Mouse (Mus musculus) cerebral cortex, adult 2 months (tissue): Measurements from ENCODE around the gene A330070K13Rik.

Experiments used
- WGBS: fragments of 180-500 bp; shearing (Covaris S2); methylation state at CpG from one replicate; pipeline ENCODE4 v1.1.7; 2018; 5-methylcytosine and 5-hydroxymethylcytosine counted together

The A330070K13Rik gene

DNA sequence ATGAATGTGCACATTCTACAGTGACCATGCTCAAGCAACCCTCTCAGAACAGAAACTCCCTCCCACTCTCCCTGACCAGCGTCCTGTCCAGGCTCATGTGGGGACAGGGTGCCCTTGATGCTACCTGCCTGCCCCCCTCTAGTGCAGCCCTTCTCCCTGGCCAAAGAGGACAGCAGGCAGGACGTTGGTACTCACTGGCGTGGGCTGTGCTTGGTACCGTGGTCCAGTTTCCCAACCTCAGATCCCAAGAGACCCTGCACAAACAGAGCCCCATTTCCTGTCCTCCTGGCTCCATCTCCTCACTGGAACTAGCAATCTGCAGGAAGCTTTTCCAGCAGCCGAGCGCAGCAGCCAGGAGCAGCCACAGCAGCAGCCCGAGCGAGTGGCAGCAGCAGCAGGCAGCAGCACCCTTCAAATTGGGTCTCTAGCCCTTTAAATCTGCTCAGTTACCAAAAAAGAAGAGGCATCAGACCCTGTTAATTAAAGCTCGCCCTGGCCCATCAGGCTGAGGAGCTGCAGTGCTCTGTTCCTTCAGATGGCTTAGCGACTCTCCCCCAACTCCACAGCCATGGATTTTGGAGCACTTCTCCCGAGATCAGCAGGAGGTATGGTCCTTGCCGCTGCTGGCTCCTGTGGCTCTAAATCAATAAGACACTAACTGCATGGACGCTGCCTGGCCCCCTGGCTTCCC, at the start of gene A330070K13Rik:
A330070K13Rik (minus strand) TSS at position 410 of the 691 bp plus-strand sequence.
- 8% methylated on average over 13 of the region's 13 CpGs for WGBS

DNA sequence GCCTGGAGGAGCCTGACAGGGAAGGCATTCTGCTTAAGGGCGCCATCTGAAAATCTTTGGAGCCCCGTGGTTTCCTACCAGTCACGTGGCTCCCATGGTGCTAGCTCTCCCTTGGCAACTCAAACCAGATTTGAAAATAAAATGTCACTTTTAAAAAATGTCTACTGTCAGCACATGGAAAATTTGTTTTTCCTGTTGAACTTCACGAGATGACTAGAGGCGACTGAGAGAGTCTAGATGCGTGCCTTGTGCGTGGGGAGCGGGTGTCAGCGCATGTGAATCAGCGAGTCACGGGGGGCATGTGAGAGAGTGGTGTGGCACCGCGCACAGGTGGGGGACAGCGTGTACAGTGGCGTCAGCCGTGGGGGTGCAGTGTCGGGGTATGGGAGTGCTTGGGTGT, 27.1 kb upstream of the A330070K13Rik start:
- WGBS = 69% methylated on average over 17 of the region's 17 CpGs

DNA sequence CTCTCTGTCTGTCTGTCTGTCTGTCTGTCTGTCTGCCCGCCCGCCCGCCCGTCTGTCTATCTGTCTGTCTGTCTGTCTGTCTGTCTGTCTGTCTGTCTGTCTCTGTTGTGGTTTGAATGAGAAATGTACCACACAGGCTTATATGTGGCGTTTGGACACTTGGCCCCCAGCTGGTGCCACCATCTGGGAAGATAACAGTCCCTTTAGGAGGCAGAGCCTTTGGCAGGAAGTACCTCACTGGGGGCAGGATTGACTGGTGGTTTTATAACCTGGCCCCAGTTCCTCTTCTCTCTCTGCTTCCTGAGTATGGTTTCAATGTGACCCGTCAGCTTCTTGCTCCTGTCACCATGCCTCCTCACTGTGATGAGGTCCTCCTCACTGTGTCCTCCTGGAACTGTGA, 25.3 kb upstream of the A330070K13Rik start:
- 93% methylated on average over 6 of the region's 6 CpGs for WGBS

DNA sequence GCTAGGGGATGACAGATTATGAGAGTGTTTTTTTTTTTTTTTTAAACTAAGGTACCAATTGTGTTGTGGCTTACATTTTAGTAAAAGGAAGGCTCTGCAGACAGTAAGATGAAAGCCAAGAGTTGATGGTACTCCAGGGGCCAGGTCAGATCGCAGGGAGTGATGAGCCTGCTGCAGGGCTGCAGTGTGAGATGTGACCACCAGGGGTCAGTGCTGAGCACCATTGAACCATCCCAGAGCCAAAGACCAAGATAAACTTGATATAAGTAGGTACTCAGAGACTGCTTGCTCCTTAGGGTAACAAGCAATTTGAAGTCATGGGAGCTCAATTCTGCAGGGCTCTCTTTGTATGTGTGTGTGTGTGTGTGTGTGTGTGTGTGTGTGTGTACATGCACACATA, 20.8 kb upstream of the A330070K13Rik start:
- 42% methylated on average over 1 of the region's 1 CpGs for WGBS

DNA sequence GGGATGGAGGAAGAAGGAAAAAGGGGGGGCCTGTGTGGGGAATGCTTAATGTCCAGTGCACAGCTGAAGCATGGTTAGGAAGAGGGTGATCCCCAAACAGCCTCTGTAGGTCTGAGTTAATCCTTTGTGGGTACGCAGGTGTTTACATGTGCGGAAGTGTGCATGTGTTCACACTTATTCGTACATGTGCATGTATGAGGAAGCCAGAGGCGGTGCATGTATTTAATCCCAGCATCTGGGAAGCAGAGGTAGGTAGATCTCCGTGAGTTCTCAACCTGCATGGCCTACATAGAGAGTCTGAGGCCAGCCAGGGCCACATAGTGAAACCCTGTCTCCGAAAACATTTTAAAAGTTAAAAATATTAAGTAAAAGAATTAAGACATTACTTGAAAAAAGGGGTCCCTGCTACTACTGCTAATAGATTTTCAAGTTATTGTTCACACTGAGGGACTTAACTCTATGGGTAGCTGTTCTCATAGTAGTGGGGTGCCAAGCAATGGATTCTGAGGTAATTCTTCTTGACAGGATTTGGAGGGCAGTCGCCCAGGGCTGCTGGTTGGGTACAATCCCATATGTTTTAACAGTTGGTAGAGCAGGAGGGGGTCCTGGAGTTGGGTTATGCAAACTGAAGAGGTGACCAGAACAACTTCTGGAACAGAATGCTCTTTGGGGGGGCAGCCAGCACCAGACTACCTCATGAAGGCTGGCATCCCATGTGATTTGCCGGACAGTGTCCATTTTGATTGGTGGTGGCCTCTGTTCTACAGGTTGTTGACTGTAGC, 15.9 kb upstream of the A330070K13Rik start:
- 95% methylated on average over 8 of the region's 8 CpGs for whole genome bisulfite sequencing

DNA sequence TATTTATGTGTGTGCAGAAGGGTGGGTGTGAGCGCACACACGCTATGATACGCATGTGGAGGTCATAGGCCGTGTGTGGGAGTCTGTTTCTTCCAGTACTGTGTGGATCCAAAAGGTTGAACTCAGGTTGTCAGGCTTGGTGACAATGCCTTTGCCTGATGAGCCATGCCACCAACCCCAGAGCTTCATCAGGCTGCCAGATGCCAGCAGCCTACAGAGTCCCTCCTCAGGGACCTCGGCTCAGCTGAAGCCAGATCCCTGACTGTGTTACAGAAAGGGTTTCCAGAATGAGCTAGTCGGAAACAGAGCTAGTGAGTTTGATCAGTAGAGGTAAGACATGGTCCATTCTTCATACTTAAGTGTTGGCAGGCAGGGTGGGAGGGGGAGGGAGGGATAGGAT, 10.7 kb upstream of the A330070K13Rik start:
- 77% methylated on average over 6 of the region's 6 CpGs for WGBS

DNA sequence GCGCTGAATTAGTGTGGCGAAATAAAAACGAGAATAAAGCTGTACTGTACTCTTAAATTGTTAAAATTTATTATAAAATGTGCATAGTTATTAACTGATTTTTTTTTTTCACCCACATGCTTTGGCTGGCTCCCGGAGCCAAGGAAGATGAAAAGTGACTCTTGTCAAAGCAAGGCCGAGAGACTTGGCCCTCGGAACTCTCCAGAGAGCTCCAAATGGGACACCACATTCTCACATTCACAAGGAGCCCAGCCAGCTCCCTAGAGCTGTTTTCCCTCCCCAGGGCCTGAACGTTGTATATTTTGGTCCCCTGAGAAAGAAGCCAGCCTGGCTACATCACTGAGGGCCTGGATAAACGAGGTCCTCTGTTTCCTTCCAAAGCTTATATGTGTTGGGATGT, 10.0 kb upstream of the A330070K13Rik start:
- 45% methylated on average over 8 of the region's 8 CpGs for WGBS

DNA sequence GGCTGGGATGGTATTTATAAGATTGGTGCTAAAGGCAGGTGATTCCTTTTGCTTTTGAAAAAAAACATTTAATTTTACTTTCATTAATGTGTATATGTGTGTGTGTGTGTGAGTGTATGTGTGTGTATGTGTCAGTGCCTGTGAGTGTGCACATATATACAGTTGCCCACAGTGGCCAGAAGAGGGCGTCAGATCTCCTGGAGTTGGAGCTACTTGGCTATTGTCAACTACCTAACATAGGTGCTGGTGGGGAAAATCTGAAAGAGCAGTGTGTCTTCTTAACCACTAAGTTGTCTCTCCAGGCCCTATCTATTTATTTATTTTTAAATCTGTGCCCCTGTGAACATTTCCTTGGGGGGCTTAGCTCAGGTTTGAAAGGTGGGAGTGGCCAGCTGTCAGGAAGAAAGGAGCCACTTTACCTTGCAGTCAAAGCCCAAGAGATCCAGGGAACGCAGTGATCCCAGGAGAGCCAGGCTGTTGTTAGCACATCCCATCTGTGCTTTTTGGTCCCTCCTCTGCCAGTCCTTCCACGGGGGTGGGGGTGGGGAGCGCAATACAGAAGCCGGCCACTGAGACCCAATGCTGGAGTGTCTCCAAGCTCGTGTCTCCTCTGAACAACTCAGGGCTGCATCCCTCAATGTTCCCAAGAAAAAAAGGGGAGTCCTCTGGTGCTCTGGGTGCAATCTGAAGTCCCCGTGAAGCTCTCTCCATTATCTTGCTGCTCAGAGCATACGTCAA, 9.4 kb upstream of the A330070K13Rik start:
- WGBS = 33% methylated on average over 8 of the region's 8 CpGs

DNA sequence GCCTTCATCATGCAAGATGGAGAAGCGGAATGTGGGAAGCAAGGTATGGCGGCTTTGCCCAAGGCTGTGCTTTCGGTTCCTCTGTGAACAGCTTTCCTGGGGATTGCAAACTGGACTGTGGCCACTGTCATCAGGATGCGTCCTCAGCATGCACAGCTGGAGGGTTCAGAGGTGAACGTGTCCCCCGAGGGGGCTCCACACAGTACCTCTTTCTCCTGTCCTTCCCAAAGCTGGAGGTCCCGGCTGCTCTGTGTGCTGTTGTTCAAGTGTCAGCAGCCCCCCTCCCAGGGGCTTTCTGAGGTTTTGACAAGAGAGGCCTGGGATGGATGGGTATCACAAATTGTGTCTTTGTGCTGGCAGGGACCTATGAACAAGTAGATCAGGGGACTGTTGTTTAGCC, 2.0 kb upstream of the A330070K13Rik start:
- 79% methylated on average over 7 of the region's 7 CpGs for WGBS

DNA sequence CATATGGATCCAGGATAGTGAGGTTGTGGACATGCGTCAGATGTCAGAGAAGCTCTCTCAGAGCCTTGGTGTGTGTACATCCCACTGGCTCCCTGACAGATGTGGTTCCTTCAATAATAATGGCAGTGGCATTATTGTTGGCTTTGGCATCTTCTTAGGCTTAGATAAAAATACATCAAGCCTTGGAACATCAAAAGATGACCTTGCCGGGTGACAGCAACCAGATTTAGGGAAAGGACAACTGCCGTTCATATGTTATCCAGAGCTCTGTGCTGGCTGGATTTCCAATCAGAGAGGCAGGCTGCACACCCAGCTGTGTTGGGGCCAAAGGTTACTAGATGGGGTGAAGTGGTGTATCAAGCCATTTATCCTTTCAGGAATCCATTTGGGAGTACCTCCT, 9.0 kb downstream of the A330070K13Rik start:
- 91% methylated on average over 3 of the region's 3 CpGs for WGBS

DNA sequence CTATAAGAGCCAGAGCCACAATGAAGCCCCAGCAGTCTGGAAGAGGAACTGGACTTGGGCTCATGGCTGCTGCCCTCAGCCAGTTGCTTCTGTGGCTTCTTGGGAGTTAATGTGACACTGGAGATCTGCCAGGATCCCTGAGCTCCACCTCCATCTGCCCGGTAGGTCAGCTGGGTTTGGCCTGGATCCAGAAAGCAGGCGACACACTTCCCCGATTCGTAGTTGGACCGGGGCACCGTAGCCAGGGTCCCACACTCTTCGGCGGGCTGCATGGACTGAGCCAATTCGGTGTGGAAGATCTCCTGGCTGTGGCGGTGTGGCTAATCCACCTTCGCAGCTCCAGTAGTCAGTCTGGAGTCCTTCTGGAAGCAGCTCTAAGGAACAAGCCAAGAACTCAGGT, 15.2 kb downstream of the A330070K13Rik start, which contains the start of gene Caln1:
Caln1 (plus strand) TSS at position 219 of the 400 bp plus-strand sequence.
- 56% methylated on average over 11 of the region's 11 CpGs for WGBS

DNA sequence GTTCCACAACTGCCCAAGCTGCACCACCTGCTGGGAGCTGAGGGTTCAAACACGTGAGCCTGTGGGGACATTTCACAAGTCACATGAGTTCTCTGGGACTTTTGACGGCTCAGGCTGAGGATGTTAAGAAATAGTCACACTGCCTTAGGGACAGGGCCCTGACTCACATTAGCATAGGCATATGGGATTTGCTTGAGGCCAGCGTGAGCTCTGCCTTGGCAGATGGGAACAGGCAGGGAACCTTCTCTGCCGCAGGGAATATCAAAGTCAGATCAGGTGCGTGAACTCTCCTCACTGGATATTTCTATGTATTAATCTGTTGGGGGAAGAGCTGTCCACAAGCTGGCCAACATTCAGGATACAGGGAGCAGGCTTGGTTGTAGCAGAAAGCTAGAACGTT, 16.2 kb downstream of the A330070K13Rik start:
- 88% methylated on average over 6 of the region's 6 CpGs for WGBS

DNA sequence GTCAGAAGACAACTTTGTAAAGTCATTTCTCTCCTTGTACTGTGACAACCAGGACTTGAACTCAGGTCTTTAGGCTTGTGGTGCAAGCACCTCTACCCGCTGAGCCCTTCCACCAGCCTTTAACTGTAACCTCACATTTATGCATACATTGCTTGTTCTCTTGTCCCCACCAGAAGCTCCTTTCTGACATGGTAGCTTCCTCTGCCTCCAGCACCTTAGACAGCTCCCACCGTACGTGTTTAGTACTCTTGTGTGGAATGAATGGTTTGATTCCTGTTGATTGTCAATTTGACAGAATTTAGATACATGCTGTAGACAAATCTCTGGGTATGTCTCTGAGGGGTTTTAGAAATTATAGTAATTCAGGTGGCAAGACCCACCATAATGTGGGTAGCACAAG, 20.7 kb downstream of the A330070K13Rik start:
- 69% methylated on average over 3 of the region's 3 CpGs for WGBS

DNA sequence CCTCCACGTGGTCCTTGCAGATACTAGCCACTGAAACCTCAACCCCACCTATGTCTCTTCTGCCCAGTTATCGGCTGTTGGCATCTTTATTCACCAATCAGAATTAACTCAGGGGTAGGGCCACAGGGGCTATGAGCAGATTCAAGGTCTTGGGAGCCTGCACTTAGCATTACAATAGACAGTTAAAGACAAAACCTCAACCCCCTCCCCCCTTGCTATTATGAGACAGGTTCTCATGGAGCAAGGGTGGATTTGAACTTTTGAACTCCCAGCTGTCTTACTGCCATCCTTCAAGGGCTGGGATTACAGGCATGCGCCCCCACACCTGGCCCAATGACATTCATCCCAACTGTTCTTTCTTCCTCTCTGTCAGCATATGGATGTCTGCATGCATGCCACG, 21.3 kb downstream of the A330070K13Rik start:
- 75% methylated on average over 4 of the region's 4 CpGs for WGBS

DNA sequence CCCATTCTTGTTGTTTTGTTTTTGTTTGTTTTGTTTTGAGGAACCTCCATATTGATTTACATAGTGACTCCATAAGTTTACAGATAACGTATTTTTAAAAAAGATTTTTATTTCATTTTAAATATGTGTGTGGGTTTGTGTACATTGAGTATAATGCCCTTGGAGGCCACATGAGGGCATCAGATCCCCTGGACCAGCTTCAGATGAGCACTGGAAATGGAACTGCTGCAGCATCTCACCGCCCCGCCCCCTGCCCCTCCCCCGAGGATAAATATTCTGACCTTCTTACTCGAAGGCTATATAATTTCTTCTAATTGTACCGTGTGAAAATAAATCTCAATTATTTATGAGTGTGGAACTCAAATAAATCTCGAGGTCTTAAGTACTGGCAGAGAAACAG, 29.2 kb downstream of the A330070K13Rik start:
- WGBS = 64% methylated on average over 7 of the region's 7 CpGs

DNA sequence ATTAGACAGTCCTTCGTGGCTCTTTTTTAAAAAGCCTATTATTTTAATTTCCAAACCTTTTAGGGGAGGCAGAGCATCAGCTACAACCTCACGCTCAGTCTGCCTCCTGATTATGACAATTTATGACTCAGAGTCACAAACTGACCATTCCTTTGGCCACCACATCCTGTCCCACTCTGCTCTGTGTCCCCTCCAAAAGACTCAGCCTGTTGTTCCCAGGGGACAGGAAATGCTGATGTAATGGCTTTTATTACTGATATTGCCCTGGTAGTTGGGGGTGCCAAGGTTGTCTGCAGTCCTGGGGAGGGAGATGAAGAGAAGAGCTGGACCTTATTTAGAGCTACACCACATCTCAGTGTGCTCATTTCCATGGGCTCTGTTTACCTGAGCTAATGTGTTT, 38.6 kb downstream of the A330070K13Rik start:
- 85% methylated on average over 2 of the region's 2 CpGs for WGBS

DNA sequence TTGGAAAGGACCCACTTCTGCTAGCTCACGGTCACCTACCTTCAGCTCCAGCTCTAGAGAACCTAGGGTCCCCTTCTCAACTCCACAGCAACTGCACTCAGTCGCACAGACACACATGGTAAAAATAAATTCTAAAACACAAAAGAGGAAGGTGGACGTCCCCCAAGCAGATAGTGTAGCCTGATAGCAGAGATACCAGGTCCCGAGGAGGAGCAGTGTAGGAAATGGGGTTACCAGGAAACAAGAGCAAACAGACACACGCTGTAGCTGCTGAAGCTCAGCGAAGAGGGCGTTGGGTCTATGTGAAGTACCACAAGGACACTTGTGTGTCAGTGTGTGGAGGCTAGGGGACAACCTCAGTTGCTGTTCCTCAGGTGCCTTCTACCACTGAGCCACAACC, 39.4 kb downstream of the A330070K13Rik start:
- 90% methylated on average over 7 of the region's 7 CpGs for WGBS

DNA sequence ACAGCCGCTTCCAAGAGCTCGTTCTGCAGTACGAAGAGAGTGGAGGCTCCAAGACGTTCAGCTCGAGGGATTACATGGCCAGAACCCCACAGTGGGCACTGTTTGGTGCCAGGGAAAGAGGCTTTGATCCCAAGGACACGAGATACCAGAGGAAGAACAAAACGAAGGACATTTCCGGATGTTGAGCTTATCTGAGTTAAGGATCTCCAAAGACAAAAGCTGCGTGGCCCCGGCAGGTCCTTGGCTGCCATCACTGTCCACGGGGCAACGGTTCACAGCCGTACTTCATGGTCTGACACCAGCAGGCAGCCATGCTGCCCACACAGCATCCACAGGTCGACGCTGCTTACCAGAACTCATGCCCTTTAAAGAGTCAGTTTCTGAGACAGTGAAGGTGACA, 43.8 kb downstream of the A330070K13Rik start:
- WGBS = 85% methylated on average over 15 of the region's 15 CpGs

DNA sequence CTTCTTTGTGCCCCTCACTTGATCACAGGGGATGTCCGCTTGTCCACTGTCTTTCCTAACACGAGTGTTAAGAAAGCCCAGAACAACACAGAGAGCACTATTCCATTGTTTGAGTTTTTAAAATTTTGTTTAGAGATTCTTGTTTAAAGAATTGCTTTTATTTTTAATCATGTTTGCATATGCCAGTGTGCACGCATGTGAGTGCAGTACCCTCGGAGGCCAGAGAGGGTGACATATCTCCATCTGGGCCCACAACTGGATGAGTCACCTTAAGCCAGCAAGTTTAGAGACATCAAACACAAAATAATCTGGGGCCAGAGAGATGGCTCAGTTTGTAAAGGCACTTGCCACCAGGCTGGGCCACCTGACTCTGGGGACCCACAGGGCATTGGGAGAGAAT, 49.0 kb downstream of the A330070K13Rik start:
- WGBS = over 99% methylated on average over 4 of the region's 4 CpGs

DNA sequence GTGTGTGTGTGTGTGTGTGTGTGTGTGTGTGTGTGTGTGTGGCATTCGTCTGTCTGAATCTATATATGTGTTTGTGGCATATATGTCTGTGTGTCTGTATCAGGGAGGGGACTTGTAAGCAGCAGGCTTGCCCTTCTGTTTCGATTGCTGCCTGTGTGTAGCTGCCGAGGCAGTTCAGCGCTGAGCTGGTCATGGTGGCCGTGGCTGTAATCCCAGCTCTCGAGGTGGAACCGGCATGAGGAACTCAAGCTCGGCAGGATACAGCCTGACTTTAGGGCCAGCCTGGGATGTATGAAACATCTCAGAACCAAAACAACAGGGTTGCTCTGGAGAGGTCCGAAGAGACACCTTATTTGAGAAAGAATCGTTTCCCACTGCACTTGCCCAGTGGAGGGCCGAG, 50.5 kb downstream of the A330070K13Rik start:
- WGBS = 86% methylated on average over 11 of the region's 11 CpGs

DNA sequence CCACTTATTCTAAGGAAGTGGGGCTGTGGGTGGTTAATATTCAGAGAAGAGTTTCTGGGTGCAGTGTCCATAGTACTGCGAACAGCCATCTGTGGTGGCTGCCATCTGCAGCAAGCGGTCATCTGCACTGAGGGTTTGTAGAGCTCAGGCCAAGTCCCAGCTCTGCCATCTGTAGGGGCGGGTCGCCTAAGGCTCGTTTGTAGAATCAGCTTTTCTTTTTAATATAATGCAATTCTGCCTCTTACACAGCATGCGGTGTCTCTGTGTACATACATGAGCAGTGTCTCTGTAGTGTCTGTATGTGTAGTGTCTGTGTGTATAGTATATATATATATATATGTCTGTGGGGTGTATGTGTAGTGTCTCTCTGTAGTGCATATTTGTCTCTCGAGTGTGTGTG, 50.9 kb downstream of the A330070K13Rik start:
- WGBS = 64% methylated on average over 7 of the region's 7 CpGs

DNA sequence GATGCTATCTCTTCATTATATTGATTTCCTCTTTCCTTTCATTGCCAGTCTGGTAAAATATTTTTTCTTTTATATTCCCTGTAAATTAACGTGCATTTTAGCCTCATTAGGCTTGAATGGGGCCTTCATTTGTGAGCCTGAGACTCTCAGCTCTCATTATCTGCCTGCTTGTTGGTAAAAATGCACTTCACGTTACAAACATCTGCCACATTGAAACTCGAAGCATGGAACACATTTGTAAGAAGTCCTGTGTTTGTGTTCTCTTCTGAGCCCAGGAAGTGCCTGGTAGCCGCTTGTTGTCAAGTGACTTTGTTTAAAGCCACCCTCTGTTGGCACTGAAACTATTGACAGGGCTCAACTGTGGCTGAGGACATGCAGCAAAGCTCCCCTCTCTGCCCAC, 53.2 kb downstream of the A330070K13Rik start:
- WGBS = 47% methylated on average over 4 of the region's 4 CpGs

DNA sequence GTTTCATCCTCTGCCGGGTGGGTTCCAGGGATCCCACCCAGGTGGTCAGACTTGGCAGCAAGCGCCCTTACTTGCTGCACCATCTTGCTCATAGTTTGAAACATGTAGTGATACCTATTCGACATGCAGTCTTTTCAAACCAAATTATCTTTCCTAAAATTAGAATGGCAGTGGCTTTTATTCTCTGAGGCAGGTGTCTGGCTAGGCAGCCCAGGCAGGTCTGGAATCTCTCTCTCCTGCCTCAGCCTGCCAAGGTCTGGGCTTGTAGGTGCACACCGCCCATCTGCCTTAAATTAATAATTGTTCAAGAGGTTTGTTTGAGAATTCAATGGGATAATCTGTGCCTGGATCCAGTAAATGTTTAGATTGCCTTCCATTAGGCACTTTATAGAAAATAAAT, 53.6 kb downstream of the A330070K13Rik start:
- 87% methylated on average over 4 of the region's 4 CpGs for whole genome bisulfite sequencing
